Mouse (Mus musculus) cerebellum, adult 8-10 months (tissue): ENCODE measurements around the gene Nol6.
"Not testable (repeated sequence)": the region's sequence is repeated elsewhere in the genome, so short reads cannot be mapped to it uniquely, and the experiment has no call there.

Source experiments
- DNase-seq: peaks from one replicate; pipeline ENCODE4 v3.0.0; 2022

Gene Nol6

DNA sequence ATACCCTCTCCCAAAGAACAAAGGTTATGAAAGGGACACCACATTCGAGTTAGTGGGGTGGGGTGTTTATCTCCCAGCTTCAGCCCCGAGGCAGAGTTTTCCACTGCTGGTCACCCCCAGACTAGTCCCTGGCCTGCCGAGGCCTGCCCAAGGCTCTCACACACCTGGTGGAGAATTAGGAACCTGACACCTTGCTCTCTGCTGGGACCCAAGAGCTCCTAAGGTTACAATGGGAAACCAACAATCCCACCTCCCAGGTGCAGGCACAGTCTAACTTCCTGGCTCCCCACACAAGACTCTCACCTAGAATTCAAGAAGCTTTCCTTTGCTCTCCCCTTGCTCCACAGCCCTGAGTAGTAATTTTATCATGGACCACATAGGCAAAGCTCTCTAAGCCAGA, 7.4 kb downstream of the Nol6 start:
- no peak for DNase-seq

DNA sequence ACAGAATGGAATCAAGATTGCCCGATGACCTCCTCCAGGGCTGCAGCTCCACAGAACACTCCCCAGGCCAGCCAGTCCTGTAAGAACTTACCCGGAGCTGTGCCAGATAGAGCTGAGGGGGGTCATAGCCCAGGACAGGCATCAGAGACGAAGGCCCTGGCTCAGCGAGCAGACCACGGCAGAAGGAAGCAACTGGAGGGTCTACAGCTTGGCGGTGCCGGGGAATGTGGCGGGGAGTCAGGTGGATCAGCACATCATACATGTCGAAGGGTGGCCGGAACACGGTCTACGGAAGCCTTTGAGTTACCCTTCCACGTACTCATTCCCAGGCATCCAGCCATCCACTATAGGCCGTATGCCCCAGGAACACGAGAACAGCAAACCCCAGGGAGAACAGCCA, 8.5 kb downstream of the Nol6 start:
- DNase-seq: no peak

DNA sequence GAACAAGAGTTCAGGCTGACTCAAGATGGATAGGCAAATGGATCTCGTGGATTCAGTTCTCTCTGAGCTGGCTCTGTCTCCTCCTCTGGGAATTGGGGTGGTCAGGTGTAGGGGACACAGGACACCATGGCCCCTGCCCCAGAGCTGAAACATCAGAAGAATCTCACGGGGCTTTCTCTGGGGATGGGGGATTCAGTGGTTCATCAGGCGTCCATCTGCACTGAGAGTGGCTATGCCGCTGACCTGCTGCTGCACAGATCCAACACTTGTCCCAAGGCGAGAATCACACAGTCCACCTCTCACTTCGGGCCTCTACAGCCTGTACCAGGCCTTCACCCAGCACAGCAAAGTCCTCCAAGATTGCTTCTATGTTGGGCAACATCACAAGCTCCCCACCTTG, 9.2 kb downstream of the Nol6 start:
- DNase-seq: no peak

DNA sequence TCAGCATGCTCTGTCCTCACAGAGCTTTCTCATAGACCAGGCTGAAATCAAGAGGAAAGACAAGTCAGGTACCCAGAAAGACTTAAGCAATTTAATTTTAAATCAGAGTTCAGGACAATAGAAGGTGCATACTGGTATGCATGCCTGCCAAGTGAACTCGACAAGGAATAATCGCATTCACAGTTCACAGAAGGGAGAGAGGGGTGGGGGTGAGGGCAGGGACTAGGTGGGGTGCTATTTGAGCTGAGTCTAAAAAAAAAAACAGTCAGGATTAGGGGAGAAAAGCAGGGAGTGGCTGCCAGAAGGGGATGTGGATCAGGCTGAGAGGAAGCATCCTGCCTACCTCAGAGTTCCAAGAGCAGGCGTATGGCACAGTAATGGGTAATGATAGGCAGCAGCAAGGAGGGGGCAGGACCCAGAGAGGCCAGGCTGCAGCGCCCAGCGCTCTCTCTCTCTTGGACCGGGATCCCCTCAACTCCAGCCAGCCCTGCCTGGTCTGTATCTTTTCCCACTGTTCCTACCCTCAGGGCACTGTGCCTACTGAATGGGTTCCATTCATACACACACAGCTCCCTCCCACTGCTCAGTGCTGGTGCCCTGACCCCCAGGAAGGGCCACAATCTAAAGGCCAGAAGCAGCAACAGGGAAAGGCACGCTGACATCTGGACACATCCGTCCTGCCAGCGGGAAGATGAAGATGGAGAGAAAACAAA, 9.7 kb downstream of the Nol6 start:
- no peak for DNase-seq

DNA sequence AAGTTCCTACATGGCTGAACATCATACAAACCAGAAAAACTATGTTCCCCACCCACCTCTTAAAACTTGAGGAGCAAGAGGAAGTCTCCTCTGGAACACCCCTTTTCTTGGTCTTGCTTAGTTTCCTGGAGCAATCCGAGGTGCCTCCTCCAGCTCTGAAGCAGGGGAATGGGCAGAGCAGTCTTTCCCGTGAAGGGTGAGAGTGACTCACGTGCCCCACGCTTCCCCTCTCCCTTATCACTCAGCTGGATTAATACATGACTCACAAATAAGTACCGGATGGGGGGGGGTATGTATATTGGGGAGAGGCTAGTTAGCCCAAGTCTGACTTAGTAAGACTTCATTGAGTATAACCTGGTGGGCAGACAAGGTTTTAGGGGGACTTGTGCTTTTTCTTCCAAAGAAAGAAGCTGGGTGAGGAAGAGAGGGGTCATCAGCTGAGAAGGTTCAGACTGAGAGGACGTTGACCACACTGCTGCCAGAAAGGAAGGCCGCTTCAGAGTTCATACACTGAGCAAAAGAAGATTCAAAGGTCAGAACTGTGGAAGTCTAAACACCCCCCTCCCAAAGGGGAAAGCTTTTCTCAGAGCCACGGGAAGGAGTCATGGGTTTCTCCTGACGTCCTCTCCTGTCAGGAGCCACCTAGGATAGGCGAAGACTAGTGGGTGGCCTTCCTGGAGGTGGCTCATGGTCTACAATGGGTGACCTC, 15.4 kb downstream of the Nol6 start:
- no peak for DNase-seq

DNA sequence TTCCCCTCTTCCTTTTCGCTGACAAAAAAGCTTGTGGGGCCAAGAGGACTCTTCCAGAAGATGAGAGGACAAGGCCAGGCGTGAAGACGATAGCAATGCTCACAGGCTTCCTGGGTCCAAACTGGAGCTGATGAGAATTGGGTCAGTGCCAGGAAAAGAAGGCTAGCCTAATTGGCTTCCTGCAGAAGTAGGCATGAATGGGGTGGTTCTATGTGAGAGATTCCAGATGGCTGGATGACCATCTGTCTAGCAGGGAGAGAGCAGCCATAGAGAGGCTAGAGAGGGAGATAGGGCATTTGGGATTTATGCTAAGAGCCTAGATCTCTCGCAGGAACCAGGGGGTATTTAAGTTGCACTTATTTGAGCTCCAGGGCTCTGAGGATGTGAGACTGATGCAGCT, 16.8 kb downstream of the Nol6 start:
- DNase-seq: no peak

DNA sequence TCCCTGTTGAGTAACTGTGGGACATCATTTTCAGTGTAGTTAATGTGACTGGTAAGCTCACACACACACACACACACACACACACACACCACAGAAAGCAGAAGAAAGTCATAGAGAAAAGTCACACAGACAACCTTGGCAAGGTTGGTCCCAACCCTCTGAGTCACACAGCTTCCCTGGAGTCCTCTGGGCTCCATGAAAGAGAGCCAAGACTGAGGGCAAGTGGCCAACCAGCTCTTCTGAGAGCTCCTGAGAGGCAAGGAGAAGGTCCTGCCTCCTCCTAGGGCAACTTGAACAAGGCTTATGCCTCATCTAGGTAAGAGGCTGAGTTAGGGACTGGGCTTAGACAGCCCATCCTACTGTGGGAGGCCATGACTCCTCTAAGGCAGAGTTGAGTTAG, 21.4 kb downstream of the Nol6 start:
- DNase-seq: no peak

DNA sequence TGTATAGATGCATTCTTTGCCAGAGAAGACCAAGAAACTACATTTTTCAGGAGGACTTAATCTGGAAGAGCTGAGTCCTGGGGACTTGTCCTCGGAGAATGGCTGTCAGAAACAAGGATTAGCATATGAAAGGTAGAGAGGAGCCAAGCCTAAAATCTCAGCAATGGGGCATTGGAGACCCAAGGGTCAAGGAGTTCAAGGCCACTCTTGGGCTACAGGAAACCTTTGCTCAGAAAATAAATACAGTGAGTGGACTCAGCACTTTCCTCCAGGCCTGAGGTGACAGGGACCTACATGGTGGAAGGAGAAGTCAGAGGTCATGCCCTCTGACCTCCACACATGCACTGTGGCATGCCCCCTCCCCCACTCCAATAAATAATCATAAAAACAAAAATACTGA, 23.3 kb downstream of the Nol6 start:
- no peak for DNase-seq

DNA sequence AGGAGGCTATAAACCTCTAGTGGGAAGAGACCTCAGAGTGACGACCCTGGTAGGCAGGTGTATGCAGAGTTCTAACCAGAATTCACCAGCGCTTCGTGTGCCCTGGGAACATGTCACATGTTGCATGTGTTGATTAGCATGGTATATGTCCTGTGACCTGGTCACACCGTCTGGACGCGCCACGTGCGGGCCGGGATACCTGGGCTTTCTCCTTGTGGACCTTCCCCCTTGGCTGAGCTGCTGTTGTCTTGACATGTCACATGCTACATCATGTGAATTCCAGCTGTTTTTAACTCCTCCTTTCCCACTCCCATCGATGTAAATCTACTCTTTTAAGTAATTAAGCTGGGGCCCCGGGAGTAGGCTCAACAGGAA, 25.7 kb downstream of the Nol6 start:
- no peak for DNase-seq

DNA sequence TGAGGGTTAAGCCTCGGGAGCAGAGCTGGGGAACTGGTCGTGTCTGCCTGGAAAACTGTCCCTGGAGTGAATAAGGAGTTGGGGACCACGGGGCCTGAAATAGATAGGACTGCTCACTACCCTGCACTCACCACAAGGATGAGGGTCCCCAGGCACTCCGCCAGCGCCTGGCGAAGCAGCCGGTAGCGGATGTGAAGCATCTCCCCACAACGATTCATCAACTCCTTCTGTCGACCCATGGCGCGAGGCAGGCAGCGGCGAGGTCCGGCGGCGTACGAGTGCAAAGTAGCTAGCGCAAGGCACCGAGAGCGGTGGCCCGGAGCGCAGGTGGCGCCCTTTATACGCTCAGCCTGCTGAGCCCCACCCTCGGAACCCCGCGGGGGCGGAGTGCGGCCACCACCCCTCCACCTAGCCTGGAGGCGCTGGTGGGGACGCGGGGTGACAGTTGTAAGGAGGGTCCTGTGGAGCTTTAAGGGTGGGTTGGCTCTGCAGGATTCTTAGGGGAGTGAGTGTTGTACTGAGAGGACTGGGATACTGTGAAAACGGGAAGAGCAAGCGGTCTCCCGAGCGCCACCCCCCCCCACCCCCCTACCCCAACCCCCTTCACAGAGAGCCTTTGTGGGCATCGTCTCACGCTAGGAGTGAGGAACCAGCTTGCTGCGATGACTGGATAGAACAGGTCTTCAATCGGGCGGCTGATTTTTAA, 26.2 kb downstream of the Nol6 start, which contains the start of gene Aqp3:
Gene Aqp3 (minus strand): TSS at position 313 of the 706 bp plus-strand sequence.
- no peak for DNase-seq

DNA sequence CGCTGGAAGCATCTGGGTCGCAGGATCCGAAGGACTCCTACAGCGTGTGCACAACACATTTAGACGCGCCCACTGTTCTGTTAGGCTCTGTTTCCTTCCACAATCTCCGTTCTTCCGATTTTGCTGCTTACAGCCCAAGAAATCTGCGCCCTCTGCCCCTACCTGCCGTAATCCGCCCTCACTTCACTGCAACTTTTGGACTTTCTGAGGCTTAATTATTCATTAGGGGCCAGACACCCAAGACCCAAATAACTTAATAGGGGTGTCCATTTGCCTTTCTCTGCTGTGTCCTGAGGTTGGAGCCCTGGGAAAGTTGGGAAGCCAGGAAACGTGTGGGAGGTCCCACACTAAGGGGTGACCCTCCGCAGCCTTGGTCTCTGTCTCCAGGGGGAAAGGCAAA, 26.9 kb downstream of the Nol6 start:
- DNase-seq: no peak

DNA sequence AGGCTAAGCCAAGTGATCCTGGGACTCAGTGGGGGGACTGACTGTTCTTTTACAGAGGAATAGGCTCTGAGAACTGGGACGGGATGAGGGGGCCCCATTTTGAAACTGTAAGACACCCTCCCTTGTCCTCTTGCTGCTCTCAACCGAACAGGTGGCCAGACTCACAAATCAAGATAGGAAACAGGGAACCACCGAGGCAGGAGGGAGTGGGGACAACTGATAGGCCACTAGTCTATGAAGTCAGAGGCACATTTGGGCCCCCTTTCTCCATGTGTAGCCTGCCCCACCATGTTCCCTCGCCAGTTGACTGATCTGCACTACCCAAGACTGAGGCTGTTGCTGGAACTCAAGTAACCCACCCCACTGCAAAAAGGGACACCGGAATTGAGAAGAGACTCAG, 27.5 kb downstream of the Nol6 start:
- DNase-seq: no peak

DNA sequence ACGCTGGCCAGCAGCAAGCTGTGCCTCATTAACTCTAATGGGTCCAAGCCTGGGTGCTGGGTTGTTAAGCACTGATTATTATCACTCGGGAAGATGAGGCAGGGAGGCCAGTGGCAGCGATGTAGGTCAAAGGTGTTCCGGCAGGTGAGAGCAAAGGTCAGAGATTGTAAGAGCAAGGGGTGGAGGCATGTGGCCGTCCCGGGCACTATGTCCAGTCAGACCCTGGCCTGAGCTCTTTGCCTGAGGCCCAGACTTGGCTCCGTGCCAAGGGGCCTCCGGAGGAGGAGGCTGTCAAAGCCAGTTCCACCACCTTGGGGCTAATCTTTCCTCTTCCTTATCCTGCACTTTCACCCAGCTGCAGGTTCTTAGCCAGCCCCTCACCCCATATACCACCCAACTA, 28.1 kb downstream of the Nol6 start:
- DNase-seq: no peak

DNA sequence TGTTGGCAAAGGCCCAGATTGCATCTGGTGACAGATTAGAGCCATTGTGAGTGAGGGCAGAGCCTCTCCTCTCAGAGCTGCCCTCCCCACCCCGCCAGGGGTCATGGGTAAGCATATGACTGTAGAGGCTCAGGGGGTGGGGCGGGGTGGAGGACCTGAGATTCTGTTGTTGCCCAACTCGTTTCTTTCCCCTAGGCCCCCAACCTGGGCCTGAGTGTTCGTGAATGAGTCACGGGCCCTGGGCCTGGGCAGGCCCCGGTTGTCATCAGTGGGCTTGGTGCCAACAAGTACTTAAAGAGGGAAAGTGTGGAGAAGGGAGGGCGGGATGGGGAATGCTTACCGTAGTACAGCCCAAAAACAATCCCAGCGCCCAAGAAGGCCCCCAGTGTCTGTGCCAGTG, 29.9 kb downstream of the Nol6 start:
- no peak for DNase-seq

DNA sequence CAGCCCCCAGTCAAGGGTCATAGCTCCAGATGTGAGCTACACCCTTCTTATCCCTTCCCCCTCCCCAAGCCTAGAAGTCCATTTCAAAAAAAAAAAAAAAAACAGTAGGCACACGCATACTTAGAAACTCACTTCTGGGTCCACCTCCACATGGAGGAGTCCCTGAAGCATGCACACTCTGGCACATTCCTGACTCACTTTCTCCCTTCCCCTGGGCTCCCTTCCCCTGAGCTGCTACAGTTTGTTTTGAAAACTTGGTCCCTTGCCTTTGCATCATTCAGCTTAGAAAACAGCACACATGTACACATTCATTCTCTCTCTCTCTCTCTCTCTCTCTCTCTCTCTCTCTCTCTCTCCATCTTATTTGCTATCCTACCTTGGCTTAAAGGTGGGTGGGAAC, 31.3 kb downstream of the Nol6 start:
- no peak for DNase-seq

DNA sequence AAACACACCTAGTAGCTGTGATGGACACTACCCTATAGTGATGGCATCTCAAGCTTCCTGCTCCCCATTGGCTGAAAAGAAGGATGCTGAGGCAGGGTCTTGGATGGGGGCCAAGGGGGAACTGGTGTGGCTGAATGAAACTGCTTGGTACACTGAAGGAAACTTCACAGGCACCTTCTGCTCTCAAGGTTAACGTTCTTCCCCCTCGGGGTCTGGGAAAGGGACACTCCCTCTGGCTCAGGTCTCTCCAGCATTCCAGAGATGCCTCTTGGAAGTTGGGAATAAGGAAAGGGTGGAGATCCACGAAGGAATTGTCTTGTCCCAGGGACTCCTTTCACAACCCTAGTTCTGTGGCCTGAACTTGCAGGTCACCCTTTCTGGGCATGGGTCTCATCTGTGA, 32.9 kb downstream of the Nol6 start:
- no peak for DNase-seq

DNA sequence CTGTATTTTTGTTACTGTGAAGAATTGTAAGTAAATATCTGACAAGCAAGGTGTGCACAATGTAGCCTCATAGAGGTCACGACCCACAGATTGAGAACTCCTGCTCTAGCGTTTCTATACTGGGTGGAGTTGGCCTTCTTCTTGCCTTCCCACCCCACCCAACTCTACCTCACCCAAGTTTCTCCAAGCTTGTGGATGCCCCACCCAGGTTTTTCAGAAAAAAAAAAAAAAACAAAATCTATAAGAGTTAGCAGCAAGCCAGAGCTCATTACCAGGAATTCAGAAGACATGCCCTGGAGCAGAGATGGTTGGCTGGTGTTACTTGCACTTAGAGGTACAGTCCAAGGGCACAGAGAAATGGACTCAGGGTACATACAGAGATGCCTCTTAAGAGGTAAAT, 34.5 kb downstream of the Nol6 start:
- DNase-seq: no peak

DNA sequence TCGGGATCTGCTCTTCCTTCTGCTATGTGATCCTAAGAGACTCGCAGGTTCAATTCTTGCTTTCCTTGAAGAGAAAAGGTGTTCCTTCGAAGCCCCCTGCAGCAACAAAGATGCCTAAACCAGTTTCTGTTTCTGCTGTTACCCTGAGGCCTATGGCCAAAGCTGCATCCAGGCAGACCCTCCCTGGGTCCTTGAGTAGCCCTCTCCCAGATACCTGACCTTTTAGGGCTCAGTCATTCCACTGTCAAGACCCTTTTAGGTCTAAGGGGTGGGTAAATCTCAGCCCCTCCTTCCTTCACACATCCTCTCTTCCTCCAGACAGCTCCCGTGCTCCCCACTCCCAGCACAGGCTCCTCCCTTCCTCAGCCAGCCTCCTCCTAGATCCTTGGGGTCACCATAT, 35.1 kb downstream of the Nol6 start:
- no peak for DNase-seq

DNA sequence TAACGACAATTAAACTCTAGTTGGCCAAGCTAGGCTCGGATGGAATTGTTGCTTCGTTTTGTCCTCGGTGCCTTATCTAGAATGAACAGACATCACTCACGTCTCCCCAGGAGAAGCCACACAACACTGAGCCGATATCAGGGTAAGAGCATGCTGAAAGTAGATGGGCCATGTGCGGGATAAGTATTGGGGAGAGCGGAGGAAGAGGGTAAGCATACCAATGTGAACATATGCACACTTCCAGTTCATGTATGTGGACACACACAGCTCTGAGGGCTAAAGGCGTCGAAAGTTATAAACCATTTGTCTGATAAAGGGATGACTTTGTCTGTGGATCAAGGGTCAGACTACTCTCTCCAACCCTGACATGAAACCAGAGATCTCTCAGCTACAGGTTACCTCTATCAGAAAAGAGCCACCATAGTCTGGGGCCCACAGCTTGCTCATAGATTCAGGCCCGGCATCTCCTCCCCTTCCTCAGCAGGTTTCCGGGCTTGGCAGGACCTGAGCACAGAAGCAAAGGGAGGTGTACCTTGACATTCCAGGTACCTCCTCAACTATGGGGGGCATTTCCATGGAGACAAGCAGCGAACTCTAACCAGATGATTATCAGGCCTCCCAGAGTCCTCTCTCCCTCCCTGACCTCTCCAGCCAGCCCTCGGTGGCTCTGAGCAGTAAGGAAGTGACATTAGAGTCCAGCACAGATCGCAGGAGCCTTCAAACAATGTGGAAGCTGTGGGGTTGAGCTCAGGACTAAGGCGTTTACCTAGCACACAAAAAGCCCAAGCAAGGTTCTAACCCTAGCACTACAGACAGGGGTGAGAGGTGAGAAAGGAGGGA, 36.6 kb downstream of the Nol6 start:
- no peak for DNase-seq

DNA sequence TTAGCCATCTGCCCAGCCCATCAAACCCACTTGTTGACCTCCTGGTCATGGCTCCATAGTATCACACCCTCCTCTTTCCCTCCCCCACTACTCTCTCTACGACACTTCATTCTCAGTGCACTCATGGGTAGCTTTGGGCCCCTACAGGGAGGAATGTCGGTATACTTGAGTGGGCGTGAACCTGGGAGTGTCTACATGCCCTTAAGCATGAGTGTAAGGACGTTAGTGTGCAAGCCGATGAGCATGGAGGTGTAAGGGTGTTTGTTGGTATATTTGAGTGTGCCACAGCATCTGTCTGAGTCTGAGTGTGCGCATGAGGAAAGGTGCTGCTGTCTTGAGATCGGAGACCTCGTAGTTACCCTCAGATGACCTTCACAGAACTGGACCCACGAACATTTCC, 37.3 kb downstream of the Nol6 start:
- no peak for DNase-seq

DNA sequence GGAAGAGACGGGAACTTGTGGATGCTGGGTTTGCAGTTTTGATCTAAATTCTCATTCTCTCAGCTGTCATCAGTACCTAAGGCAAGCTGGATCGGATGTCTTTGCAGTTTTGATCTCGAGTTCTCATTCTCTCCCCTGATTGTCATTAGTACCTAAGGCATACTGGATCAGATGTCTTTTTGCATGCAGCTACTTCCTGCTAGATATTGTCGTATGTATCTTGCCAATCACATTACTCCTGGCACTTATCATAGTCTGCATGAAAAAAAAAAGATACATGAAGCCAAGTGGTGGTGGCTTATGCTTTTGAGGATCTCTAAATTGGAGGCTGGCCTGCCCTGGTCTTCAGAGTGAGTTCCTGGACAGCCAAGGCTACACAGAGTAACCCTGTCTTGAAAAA, 39.4 kb downstream of the Nol6 start:
- no peak for DNase-seq

DNA sequence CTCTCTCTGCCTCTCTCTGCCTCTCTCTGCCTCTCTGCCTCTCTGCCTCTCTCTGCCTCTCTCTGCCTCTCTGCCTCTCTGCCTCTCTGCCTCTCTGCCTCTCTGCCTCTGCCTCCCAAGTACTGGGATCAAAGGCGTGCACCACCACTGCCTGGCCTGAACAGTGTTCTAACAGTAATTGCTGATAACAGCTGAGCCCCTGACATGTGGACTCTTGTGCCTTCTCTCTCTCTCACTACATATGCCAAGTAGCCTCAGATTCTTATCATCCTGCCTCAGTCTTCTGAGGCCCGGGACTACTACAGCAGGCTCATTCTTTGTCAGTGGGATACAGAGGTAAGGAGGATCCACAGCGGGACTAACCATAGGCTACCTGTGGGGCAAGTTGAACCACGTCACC, 41.5 kb downstream of the Nol6 start:
- DNase-seq: not testable (repeated sequence)

DNA sequence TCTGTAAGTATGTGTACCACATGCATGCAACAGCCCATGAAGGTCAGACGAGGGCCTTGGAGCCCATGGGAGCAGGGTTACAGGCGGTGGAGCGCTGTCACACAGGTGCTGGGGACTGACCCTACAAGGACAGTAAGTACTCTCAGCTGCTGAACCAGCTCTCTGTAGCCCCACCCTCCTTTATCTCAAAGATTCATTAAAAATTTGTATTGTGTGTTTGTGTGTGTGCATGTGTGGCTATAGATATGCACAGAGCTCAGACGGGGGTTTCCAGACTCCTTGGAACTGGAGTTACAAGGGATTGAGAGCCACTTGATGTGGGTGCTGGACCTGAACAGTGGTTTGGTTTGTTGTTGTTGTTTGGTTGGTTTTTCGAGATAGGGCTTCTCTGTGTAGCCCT, 42.5 kb downstream of the Nol6 start:
- DNase-seq: no peak
